Mouse (Mus musculus) olfactory bulb, adult 2 months (tissue): ENCODE results near the gene Gm5269.

Source experiments
- CTCF ChIP-seq: fragments of 200-500 bp; IDR thresholded peaks from 2 replicates; pipeline ENCODE4 v1.5.1; 2012; ENCODE audit warnings: low read depth, mild to moderate bottlenecking, low read length, moderate library complexity; ENCODE audit not compliant: insufficient read depth
- POLR2A ChIP-seq: fragments of 200-500 bp; IDR thresholded peaks from 2 replicates; pipeline ENCODE4 v1.6.1; 2012; ENCODE audit warnings: mild to moderate bottlenecking, low read depth, low read length, moderate library complexity; ENCODE audit not compliant: insufficient read depth

- TF ChIP-seq CTCF (no peak), POLR2A (no peak)
These were observed 24.8 kb downstream of the Gm5269 start for GRCm38 (mm10) chr1:45865316-45865715.
